Mouse (Mus musculus): ENCODE data around the gene Nav1. TPM values are rescaled to one million over a fixed set of nuclear protein-coding genes. Genes with fewer than 3 reads are reported as not detected.

Nav1 gene
- polyA plus RNA-seq, 1 experiment = 33.7 TPM

- Histone ChIP-seq H3ac (ENCODE audit: control insufficient read depth, insufficient read length) (no peak overlapping the region), H3K79me2 (ENCODE audit: control insufficient read depth, insufficient read depth) (peaks cover 35% of the 10 kb centered on the region), H3K4me2 (ENCODE audit: low read depth) (peak overlapping the region; percentile 65), H3K4me3 (no peak overlapping the region), H3K36me3 (ENCODE audit: control insufficient read depth, insufficient read depth) (peaks cover 4% of the 10 kb centered on the region), H3K27me3 (ENCODE audit: control insufficient read depth, insufficient read depth, insufficient read length) (no peaks in the 10 kb centered on the region)
- TF ChIP-seq MAX (IDR thresholded peaks at IDR 0.05; ENCODE audit: low read depth) (no peak), TCF3 (IDR thresholded peaks at IDR 0.05; ENCODE audit: insufficient read length, low read depth) (no peak), MYOD1 (IDR thresholded peaks at IDR 0.05; ENCODE audit: control insufficient read depth in 1 of 3, insufficient read length in 2 of 3, low read depth in 2 of 3) (no peak), CEBPB (IDR thresholded peaks at IDR 0.05; ENCODE audit: insufficient read depth, poor library complexity, severe bottlenecking) (no peak), POLR2A (IDR thresholded peaks at IDR 0.05; ENCODE audit: insufficient read length, low read depth) (no peak), REST (IDR thresholded peaks at IDR 0.05; ENCODE audit: insufficient read depth, insufficient read length) (no peak), POLR2AphosphoS2 (IDR thresholded peaks at IDR 0.05; ENCODE audit: insufficient read length, low read depth) (no peak), SRF (IDR thresholded peaks at IDR 0.05; ENCODE audit: control insufficient read depth, insufficient read length, low read depth) (no peak), USF1 (IDR thresholded peaks at IDR 0.05; ENCODE audit: low read depth) (no peak), TCF12 (IDR thresholded peaks at IDR 0.05; ENCODE audit: insufficient read depth, poor library complexity, severe bottlenecking) (no peak), E2F4 (IDR thresholded peaks at IDR 0.05; ENCODE audit: insufficient read depth) (no peak), MYOG (IDR thresholded peaks at IDR 0.05; ENCODE audit: control insufficient read depth in 1 of 3, insufficient read depth in 1 of 3, insufficient read length in 2 of 3, low read depth in 2 of 3) (no peak)
These were observed 72.3 kb downstream of the Nav1 start for GRCm38 (mm10) chr1:135534782-135535181.

GRCm38 (mm10) chr1:135534070-135534469 lies 73.0 kb downstream of the Nav1 start:
- no peak overlapping the region for H3ac ChIP-seq (ENCODE audit: control insufficient read depth, insufficient read length)
- H3K27me3 ChIP-seq (ENCODE audit: control insufficient read depth, insufficient read depth, insufficient read length) = no peaks in the 10 kb centered on the region
- TF ChIP-seq E2F4 (IDR thresholded peaks at IDR 0.05; ENCODE audit: insufficient read depth) (no peak), USF1 (IDR thresholded peaks at IDR 0.05; ENCODE audit: low read depth) (no peak), REST (IDR thresholded peaks at IDR 0.05; ENCODE audit: insufficient read depth, insufficient read length) (no peak), POLR2A (IDR thresholded peaks at IDR 0.05; ENCODE audit: insufficient read length, low read depth) (no peak), MYOD1 (IDR thresholded peaks at IDR 0.05; ENCODE audit: control insufficient read depth in 1 of 3, insufficient read length in 2 of 3, low read depth in 2 of 3) (no peak), TCF3 (IDR thresholded peaks at IDR 0.05; ENCODE audit: insufficient read length, low read depth) (no peak), POLR2AphosphoS2 (IDR thresholded peaks at IDR 0.05; ENCODE audit: insufficient read length, low read depth) (no peak), TCF12 (IDR thresholded peaks at IDR 0.05; ENCODE audit: insufficient read depth, poor library complexity, severe bottlenecking) (no peak), CEBPB (IDR thresholded peaks at IDR 0.05; ENCODE audit: insufficient read depth, poor library complexity, severe bottlenecking) (no peak), SRF (IDR thresholded peaks at IDR 0.05; ENCODE audit: control insufficient read depth, insufficient read length, low read depth) (no peak), MAX (IDR thresholded peaks at IDR 0.05; ENCODE audit: low read depth) (no peak), MYOG (IDR thresholded peaks at IDR 0.05; ENCODE audit: control insufficient read depth in 1 of 3, insufficient read depth in 1 of 3, insufficient read length in 2 of 3, low read depth in 2 of 3) (no peak)
- peaks cover 28% of the 10 kb centered on the region for H3K79me2 ChIP-seq (ENCODE audit: control insufficient read depth, insufficient read depth)
- H3K36me3 ChIP-seq (ENCODE audit: control insufficient read depth, insufficient read depth) = peaks cover 4% of the 10 kb centered on the region
- no peak overlapping the region for H3K4me3 ChIP-seq
- H3K4me2 ChIP-seq (ENCODE audit: low read depth) = no peak overlapping the region

GRCm38 (mm10) chr1:135532383-135532782 lies 74.7 kb downstream of the Nav1 start:
- Histone ChIP-seq H3ac (ENCODE audit: control insufficient read depth, insufficient read length) (no peak overlapping the region), H3K4me2 (ENCODE audit: low read depth) (no peak overlapping the region), H3K27me3 (ENCODE audit: control insufficient read depth, insufficient read depth, insufficient read length) (no peaks in the 10 kb centered on the region), H3K36me3 (ENCODE audit: control insufficient read depth, insufficient read depth) (peaks cover 4% of the 10 kb centered on the region), H3K79me2 (ENCODE audit: control insufficient read depth, insufficient read depth) (peaks cover 17% of the 10 kb centered on the region), H3K4me3 (no peak overlapping the region)
- no peak for TF ChIP-seq REST (IDR thresholded peaks at IDR 0.05; ENCODE audit: insufficient read depth, insufficient read length)
- no peak for TF ChIP-seq E2F4 (IDR thresholded peaks at IDR 0.05; ENCODE audit: insufficient read depth)
- no peak for TF ChIP-seq TCF3 (IDR thresholded peaks at IDR 0.05; ENCODE audit: insufficient read length, low read depth)
- TF ChIP-seq POLR2A (IDR thresholded peaks at IDR 0.05; ENCODE audit: insufficient read length, low read depth) = no peak
- TF ChIP-seq MYOD1 (IDR thresholded peaks at IDR 0.05; ENCODE audit: control insufficient read depth in 1 of 3, insufficient read length in 2 of 3, low read depth in 2 of 3) = no peak
- TF ChIP-seq MAX (IDR thresholded peaks at IDR 0.05; ENCODE audit: low read depth) = no peak
- no peak for TF ChIP-seq POLR2AphosphoS2 (IDR thresholded peaks at IDR 0.05; ENCODE audit: insufficient read length, low read depth)
- no peak for TF ChIP-seq TCF12 (IDR thresholded peaks at IDR 0.05; ENCODE audit: insufficient read depth, poor library complexity, severe bottlenecking)
- TF ChIP-seq USF1 (IDR thresholded peaks at IDR 0.05; ENCODE audit: low read depth) = no peak
- TF ChIP-seq MYOG (IDR thresholded peaks at IDR 0.05; ENCODE audit: control insufficient read depth in 1 of 3, insufficient read depth in 1 of 3, insufficient read length in 2 of 3, low read depth in 2 of 3) = no peak
- no peak for TF ChIP-seq SRF (IDR thresholded peaks at IDR 0.05; ENCODE audit: control insufficient read depth, insufficient read length, low read depth)
- TF ChIP-seq CEBPB (IDR thresholded peaks at IDR 0.05; ENCODE audit: insufficient read depth, poor library complexity, severe bottlenecking) = no peak

- Histone ChIP-seq H3K36me3 (ENCODE audit: control insufficient read depth, insufficient read depth) (peaks cover 4% of the 10 kb centered on the region), H3K79me2 (ENCODE audit: control insufficient read depth, insufficient read depth) (peaks cover 14% of the 10 kb centered on the region), H3K4me2 (ENCODE audit: low read depth) (no peak overlapping the region), H3K27me3 (ENCODE audit: control insufficient read depth, insufficient read depth, insufficient read length) (no peaks in the 10 kb centered on the region), H3K4me3 (no peak overlapping the region), H3ac (ENCODE audit: control insufficient read depth, insufficient read length) (no peak overlapping the region)
- TF ChIP-seq MAX (IDR thresholded peaks at IDR 0.05; ENCODE audit: low read depth) = no peak
- TF ChIP-seq CEBPB (IDR thresholded peaks at IDR 0.05; ENCODE audit: insufficient read depth, poor library complexity, severe bottlenecking) = no peak
- no peak for TF ChIP-seq REST (IDR thresholded peaks at IDR 0.05; ENCODE audit: insufficient read depth, insufficient read length)
- no peak for TF ChIP-seq TCF3 (IDR thresholded peaks at IDR 0.05; ENCODE audit: insufficient read length, low read depth)
- TF ChIP-seq MYOD1 (IDR thresholded peaks at IDR 0.05; ENCODE audit: control insufficient read depth in 1 of 3, insufficient read length in 2 of 3, low read depth in 2 of 3) = no peak
- TF ChIP-seq MYOG (IDR thresholded peaks at IDR 0.05; ENCODE audit: control insufficient read depth in 1 of 3, insufficient read depth in 1 of 3, insufficient read length in 2 of 3, low read depth in 2 of 3) = no peak
- TF ChIP-seq SRF (IDR thresholded peaks at IDR 0.05; ENCODE audit: control insufficient read depth, insufficient read length, low read depth) = no peak
- no peak for TF ChIP-seq E2F4 (IDR thresholded peaks at IDR 0.05; ENCODE audit: insufficient read depth)
These were observed 75.1 kb downstream of the Nav1 start for GRCm38 (mm10) chr1:135531981-135532380.
